Mouse (Mus musculus): ENCODE measurements around the gene Olfr374. TPM values are rescaled to one million over a fixed set of nuclear protein-coding genes. Genes with fewer than 3 reads are reported as not detected.
"Not testable (repeated sequence)": the region's sequence is repeated elsewhere in the genome, so short reads cannot be mapped to it uniquely, and the experiment has no call there.

Olfr374 gene
- polyA plus RNA-seq (2012; rRNA removed) = not detected in 2 replicates

DNA sequence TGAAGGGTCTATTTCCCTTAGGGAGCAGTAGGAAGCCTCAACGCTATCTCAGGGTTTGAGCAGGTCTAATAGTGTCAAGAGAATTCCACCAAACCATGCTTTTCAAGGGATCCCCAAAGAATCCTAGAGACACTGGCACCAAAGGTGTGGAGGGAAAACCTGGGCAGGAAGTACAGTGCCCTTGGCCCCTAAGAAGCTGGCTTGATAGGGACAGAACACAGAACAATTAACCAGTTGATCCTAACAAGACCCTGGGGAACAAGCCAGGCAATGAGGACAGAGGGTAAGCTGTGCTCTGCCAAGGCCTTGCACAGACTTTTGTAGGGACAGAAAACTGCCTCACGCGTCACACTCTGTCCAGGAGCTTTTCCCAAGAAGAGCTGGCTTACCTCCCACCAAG, at the start of gene Olfr374:
Gene Olfr374 (plus strand): TSS at position 301 of the 400 bp plus-strand sequence.
- whole genome bisulfite sequencing = 76% methylated on average over 3 of the region's 3 CpGs
- no peak for DNase-seq (ENCODE audit: low read depth, low spot score)

DNA sequence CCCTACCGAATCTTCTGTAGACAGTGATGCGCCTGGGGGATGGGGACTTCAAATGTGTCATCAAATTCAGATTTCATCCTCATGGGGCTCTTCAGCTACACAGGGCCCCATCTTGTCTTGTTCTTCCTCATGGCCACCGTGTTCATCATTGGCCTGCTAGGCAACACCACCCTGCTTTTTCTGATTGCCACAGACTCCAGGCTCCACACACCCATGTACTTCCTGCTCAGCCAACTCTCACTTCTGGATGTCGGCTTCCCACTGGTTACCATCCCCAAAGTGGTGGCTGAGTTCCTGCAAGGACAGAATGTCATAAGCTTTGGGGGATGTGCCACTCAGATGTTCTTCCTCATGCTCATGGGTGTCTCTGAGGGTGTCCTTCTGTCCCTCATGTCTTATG, 49.2 kb upstream of the Olfr374 start:
- 94% methylated on average over 3 of the region's 4 CpGs for WGBS
- not testable (repeated sequence) for DNase-seq (ENCODE audit: low read depth, low spot score)

DNA sequence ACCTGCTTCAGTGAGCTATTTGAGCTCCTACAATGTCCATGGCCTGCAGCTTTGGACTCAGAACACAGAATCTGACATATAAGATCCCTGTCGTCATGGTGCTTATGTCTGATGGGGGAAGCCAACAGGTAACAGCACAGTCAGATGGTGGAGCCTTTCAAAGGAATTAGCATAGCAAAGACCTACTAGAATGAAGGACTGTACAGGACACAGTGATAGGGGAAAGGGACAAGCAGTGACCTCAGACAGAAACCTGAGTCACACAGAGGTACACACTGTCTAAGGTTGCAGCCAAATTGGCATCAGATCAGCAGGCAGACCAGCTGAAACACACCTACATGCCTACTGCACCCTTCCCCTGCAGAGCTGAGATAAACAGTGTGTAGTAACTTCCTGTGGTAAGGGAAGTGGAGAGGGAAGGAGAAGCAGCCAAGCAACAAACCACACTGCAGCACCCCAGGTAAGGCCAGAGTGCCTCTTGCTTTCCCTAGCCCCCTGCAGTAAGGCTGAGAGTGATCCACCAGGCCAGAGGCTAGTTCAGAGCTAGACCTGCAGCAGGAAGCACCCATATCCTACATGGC, 39.9 kb upstream of the Olfr374 start:
- WGBS = 79% methylated on average over 1 of the region's 1 CpGs
- DNase-seq (ENCODE audit: low read depth, low spot score) = not testable (repeated sequence)

DNA sequence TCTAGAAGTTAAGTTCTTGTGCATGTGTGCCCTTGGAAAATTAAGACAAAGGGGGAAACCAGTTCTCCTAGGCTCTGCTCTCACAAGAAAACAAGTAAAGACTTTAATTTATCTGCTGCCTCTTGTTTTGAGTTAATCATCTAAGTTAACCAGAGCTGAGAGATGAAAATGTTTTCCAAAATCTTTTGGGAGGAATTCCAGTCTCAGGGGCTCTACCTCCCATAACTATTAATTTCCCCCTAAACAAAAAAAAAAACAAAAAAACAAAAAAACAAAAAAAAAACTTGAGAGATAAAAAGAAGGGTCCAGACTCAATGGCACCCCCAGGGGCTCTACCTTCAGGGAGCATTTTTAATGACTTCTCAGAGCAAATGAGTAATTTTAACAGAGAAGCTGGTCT, 24.0 kb upstream of the Olfr374 start, which contains the start of gene Olfr373:
Gene Olfr373 (plus strand): TSS at position 301 of the 400 bp plus-strand sequence.
- DNase-seq (ENCODE audit: low read depth, low spot score) = not testable (repeated sequence)

DNA sequence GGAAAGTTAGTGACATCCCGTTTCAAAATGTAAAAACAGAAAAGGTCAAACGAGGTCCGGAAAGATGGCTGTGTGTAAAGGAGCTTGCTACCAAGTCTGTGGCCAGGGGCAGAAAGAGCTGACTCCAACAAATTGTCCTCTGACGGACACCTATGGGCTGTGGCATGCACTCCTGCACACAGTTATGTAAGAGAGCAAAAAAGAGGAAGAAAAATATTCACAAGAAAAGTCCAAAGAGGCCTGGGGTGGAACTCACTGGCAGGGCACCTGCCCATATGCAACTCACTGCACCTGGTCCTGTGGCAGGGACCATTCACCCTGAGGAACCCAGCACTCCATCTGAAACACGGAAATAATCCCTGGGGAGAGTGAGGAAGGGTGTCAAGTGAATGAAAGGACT, 22.1 kb upstream of the Olfr374 start:
- DNase-seq (ENCODE audit: low read depth, low spot score) = no peak
- WGBS = 62% methylated on average over 5 of the region's 5 CpGs

DNA sequence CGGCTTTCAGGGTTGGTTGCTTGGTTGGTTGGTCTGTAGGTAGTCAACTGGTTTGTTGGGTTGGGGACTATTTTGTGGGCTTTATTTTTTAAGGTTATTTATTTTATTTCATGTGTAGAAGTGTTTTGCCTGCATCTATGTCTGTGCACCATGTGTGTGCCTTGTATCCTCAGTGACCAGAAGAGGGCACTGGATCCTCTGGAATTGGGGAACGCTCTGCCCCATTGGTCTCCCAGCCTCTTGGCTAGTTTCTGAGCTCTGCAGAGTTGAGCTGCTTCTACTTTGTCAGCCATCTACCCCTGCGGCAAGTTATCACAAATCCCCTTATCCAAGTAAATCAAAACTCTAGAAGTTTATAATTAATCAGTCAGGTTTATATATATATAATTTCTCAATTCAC, 19.2 kb upstream of the Olfr374 start:
- 88% methylated on average over 3 of the region's 3 CpGs for WGBS
- DNase-seq (ENCODE audit: low read depth, low spot score) = not testable (repeated sequence)

DNA sequence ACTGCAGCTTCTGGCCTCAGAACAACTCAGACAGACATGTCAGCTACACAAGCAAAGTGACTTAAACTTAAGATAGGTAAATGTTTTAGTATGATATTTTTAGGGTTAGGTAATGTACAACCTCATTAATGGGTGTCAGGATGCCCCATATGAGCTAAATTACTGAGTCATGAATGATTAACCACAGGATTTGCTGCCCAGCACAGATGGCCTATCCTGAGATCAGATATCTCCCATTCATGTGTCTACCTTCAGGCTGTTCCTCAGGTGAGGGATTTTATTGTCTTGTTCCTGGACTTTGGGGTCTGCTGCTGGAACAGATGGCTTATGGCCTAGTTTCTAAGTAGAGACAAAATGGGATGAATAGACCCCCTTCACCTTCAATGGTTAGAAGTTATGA, 10.1 kb upstream of the Olfr374 start:
- DNase-seq (ENCODE audit: low read depth, low spot score) = not testable (repeated sequence)

DNA sequence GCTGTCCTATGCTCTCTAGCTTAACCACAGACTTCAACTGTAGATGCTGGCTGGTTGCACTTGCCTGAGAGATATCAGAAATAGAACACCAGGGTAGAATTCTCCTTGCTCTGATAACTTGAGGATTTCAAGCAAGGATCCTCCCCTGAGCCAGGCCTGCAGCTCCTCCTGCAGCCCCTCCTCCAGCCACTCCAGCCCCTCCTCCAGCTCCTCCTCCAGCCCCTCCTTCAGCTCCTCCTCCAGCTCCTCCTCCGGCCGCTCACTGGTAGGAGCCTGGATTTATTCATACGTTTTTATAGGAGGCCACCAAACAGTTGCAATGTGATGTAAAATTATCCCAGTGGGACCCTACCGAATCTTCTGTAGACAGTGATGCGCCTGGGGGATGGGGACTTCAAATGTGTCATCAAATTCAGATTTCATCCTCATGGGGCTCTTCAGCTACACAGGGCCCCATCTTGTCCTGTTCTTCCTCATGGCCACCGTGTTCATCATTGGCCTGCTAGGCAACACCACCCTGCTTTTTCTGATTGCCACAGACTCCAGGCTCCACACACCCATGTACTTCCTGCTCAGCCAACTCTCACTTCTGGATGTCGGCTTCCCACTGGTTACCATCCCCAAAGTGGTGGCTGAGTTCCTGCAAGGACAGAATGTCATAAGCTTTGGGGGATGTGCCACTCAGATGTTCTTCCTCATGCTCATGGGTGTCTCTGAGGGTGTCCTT, 7.3 kb upstream of the Olfr374 start:
- 54% methylated on average over 6 of the region's 7 CpGs for WGBS
- not testable (repeated sequence) for DNase-seq (ENCODE audit: low read depth, low spot score)

DNA sequence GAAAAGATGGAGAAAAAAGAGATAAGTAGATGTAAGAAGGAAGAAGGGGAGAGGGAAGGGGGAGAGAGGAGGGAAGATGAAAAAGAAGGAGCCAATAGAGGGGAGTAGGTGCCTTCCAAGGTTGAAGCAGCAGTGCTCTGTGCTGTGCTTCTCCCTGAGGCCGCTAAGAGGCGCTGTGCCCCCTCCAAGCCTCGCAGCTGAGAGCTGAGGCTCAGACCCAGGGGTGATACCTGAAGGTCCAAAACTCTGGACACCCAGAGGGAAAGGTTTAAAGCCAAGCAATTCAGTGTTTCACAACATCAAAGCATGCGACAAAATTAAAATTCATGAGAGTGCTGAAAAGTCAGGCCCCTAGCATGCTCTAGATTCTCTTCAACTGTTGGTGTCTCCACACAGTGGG, 1.7 kb upstream of the Olfr374 start:
- WGBS = 19% methylated on average over 4 of the region's 4 CpGs
- no peak for DNase-seq (ENCODE audit: low read depth, low spot score)

DNA sequence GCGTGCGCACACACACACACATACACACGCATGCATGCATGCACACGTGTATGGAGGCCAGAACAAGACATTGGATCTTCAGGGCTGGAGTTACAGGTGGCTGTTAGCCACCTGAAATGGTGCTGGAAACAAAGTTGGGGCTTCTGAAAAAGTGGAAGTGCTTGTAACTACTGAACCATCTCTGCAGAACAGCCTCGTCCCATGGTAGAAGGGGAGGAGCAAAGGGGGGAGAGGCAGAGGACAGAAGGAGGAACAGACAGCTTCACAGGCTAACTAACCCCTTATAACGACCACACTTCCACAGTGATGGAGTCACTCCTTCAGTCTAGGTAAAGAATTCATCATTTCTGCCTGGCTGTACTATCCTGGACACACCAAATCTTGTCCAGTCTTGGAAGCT, 4.0 kb downstream of the Olfr374 start:
- 67% methylated on average over 6 of the region's 6 CpGs for WGBS
- no peak for DNase-seq (ENCODE audit: low read depth, low spot score)

DNA sequence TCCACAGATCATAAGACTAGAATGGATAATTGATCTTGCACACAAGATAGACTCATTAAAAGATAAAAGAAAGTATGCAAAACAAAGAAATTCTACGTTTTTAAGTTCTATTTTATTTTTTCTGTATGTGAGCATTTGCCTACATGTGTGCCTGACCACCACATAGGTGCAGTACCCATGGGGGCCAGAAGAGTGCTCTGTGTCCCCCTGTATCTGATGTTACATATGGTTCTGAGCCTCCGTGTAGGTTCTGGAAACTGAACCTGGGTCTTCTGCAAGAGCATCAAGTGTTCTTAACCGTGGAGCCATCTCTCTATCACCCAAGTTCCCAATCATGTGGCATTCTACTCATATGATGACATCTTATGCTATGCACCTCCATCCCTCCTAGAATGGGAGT, 5.6 kb downstream of the Olfr374 start:
- no peak for DNase-seq (ENCODE audit: low read depth, low spot score)
- 67% methylated on average over 3 of the region's 3 CpGs for WGBS

DNA sequence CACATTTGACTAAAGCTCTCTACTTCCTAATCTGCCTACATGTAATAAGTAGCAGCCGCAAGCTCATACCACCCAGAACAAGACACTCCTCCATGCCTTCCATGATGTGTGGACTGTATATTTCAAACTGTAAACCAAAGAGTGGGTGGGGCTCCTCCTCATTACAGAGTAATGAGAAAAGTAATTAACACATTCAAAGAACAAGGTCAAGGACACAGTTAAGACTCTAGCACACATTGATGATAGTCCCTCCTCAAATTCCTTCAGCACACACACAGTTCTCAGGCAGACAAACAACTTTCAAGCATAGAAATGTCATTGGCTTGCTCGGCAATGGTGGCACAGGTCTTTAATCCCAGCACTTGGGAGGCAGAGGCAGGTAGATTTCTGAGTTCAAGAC, 8.4 kb downstream of the Olfr374 start:
- WGBS = 79% methylated on average over 2 of the region's 2 CpGs
- DNase-seq (ENCODE audit: low read depth, low spot score) = no peak

DNA sequence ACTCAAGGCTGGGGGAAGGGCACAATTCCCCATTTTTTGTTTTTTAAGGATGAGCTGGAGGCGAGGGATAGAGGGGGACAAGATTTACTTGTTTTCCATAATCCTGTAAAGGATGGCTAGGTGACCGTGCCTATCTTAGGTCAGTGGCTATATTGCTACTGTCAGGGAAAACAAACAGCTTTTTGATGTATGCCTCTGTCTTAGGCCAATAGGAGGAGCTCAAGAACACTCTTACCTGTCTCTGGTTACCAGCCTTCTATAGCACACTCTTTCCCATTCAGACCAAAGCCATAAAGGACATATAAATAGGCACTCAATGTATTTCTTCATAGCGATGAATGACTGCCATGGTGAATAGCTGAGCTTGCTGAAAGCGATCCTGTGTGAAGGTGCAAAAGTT, 11.8 kb downstream of the Olfr374 start:
- DNase-seq (ENCODE audit: low read depth, low spot score) = no peak
- WGBS = 50% methylated on average over 4 of the region's 4 CpGs

DNA sequence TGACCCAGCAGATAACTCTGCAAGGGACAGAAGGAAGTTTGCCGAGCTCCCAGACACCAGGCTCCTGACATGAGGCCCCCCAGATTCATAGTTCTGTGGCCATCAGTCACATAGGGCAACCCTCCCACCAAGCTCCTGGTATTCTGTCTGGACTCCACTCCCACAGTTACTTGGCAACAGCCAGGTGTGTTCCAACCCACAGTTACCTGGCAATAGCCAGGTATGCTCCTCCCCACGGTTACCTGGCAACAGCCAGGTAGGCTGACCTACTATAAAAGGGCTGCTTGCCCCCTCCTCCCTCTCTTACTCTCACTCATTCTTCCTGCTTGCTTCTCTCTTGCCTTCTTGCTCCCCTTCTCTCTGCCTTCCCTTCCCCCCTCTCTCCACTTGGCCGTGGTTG, 14.6 kb downstream of the Olfr374 start:
- 29% methylated on average over 3 of the region's 3 CpGs for WGBS
- DNase-seq (ENCODE audit: low read depth, low spot score) = not testable (repeated sequence)

DNA sequence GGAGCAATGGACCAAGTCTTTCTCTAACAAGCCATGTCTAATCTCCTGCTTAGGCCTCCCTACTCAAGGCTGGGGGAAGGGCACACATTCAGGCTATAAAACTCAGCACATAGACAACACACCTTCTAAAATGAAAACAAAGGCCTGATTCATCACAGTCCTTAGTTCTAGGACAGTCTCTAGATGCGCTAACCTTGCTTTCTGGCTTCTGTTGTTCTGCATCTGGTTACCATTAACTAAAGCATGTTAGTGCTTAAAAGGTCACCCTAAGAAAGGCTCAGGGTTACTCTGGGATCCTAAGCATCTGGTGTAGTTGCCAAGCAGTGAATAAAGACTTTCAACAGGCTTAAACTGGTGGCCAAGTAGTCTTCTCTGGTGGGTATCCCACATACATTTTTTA, 15.2 kb downstream of the Olfr374 start:
- no peak for DNase-seq (ENCODE audit: low read depth, low spot score)
- 52% methylated on average over 1 of the region's 1 CpGs for WGBS

DNA sequence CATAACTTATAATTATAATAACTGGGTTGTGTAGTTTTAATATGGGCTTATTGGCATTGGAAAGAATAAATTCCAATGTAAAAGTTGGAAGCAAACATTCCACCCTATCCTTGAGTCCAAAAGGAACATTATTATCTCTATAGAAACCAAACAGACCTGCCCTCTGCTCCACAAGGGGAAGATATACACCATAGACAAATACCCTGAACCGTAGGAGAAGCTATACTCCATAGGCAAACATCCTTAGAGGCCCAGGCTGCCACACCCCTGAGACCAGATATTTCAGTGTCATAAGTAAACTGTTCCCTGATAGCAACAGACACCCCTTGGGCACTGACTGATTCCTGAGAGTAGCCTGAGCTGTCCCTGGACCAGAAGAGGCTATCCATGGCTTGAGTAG, 21.0 kb downstream of the Olfr374 start:
- 30% methylated on average over 1 of the region's 1 CpGs for WGBS
- DNase-seq (ENCODE audit: low read depth, low spot score) = no peak

DNA sequence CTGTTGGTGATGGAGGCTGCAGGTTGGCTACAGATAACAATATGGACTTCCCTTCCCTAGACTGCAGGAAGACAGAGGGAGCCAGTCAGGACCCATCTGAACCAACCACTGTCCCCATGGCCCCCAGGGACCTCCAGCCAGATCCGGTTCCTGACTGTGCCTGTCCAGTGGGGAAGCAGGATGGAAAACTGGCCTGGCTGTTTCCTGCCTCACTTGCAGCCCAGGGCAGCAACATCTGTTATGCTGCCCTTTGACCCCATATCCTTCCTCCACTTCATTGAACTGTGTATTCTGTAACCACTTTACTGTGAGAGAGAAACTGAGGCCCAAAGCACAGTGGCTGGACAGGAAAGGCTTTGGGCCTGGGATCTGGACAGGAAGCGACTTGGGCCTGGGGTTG, 24.4 kb downstream of the Olfr374 start:
- DNase-seq (ENCODE audit: low read depth, low spot score) = no peak
- WGBS = 84% methylated on average over 2 of the region's 2 CpGs

DNA sequence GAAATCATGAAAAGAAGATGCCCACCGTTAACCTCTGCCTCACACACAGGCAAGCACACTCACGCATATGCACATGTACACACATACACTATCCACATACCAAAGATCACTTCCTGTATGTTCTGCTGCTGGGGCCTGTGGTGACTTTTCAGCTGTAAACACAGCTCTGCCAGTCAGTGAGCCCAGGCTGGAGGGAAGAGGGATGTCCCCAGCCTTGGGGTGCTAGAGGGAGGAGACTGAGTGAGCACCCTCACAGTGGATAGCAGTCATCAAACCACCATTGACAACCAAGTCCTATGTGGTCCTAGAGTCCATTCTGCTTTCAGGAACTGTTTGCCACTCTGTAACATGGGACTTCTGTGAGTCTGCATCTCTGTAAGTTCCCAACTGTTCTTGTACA, 25.1 kb downstream of the Olfr374 start:
- no peak for DNase-seq (ENCODE audit: low read depth, low spot score)
- WGBS = 73% methylated on average over 2 of the region's 2 CpGs

DNA sequence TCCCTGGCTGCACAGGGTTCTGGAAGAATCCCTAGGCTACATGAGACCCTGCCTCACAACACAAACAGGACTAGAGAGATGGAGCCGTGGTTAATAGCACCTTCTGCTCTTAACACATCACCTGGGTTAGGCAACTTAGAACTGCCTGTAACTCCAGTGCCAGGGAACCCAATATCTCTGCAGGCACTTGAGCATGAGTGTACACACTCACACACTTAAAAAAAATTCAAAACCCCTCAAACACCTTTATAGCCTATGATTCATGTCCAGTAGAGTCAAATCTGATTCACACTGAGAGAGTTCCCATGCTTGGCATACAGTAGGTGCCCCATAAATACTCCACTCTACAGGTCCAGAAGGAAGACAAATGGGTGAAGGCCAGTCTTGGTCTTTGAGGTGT, 25.6 kb downstream of the Olfr374 start:
- DNase-seq (ENCODE audit: low read depth, low spot score) = no peak
- 83% methylated on average over 1 of the region's 1 CpGs for WGBS

DNA sequence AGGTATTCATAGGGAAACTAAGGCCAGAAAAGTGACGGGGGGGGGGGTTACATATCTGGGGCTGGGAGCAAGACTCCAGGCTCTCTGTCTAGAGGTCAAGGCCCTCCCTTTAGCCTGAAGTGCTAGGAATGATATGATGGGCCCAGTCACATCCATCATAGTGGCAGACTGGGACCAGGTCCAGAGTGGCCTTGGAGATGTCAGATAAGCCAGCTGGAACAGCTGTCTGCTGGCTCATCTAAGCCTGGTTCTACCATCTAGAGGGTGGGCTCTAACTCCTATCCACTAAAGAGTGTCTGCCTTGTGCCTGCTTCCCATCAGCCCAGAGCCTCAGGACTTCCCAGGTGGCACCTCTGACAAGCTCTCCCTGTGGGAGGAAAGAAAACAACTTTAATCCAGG, 26.1 kb downstream of the Olfr374 start:
- DNase-seq (ENCODE audit: low read depth, low spot score) = no peak
- WGBS = 77% methylated on average over 1 of the region's 1 CpGs

DNA sequence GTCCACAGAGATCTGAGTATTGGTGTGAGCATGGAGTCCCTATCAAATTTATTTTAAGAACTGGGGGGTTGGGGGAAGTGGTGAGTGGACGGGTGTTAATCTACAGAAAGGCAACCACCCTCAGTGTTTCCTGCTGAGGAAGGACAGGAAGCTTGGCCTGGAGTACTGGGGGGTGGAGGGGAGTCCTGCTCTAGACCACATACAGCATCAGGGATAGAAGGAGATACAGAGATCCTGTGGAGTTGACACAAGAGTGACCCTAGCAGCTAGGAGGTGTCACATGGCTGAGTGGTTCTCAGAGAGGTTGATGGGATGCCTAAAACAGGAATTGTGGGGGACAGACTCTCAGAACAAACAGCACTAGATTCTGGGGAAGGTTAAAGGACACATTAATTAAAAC, 26.7 kb downstream of the Olfr374 start:
- 68% methylated on average over 1 of the region's 1 CpGs for WGBS
- DNase-seq (ENCODE audit: low read depth, low spot score) = no peak
